ENCODE assay signal across 22 mouse cellular contexts in the genomic region with DNA sequence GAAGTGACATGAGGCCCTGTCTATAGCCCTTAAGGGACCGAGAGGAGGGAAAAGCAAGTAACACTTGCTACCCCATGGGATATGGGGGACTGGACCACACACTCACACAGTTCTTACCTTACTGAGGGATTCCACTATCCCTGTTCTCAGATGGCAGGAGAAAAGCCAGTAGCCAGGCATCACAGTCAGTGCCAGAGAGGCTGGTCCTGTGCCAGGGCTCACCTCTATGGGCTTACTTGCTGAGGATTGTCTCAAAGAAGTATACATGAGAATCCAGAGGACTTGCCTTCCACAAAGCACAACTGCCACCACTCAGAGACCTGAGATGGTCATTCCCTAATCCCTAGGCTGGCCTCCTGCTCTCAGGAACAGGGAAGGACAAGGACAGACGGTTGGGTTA.
DNase-seq lines count a peak whose midpoint lies in the region; ATAC-seq and TF ChIP-seq lines count a peak whose summit lies in the region.
"Had no signal": no experiment of that assay in that cellular context is flagged by ENCODE, and none has a peak within 500 bp of the region (broad histone marks: within the 10 kb centered on the region; RNA-seq: fewer than 3 reads in every experiment).

No protein-coding gene starts in this region.

- H3K9me3 ChIP-seq in forebrain, embryonic 12.5 days = no peaks in the 10 kb centered on the region
- H3K9me3 ChIP-seq: embryonic facial prominence, embryonic 15.5 days; G1E; heart, embryonic 15.5 days; hindbrain, embryonic 13.5 days had no signal

- peak overlapping the region; percentile 32; the same call in 1 of the 2 replicates for H3K27ac ChIP-seq in layer of hippocampus, adult 2 months
- no peak overlapping the region for H3K27ac ChIP-seq in forebrain, embryonic 12.5 days
- H3K27ac ChIP-seq: embryonic facial prominence, embryonic 15.5 days; heart, embryonic 15.5 days; hindbrain, embryonic 13.5 days; hindbrain, postnatal 0 days had no signal

- H3K4me3 ChIP-seq in layer of hippocampus, adult 2 months = no peak overlapping the region
- H3K4me3 ChIP-seq in forebrain, embryonic 12.5 days (replicated peaks) = no peak overlapping the region
- H3K4me3 ChIP-seq: embryonic facial prominence, embryonic 15.5 days; heart, embryonic 15.5 days; hindbrain, embryonic 13.5 days had no signal

- no peak overlapping the region for H3K9ac ChIP-seq in forebrain, embryonic 12.5 days
- H3K9ac ChIP-seq: embryonic facial prominence, embryonic 15.5 days; forebrain, postnatal 0 days; heart, embryonic 15.5 days; hindbrain, embryonic 13.5 days had no signal

- ATAC-seq in cerebellum, adult (ENCODE audit: insufficient number of reproducible peaks, low FRiP score, low TSS enrichment) = no peak
- ATAC-seq in forebrain, embryonic 12.5 days (ENCODE audit: low FRiP score) = no peak
- ATAC-seq: CD4-positive, CD25-positive, alpha-beta regulatory T cell, adult 4 months; forebrain, postnatal 0 days; hindbrain, postnatal 0 days had no signal

- DNase-seq in cerebellum, adult 11 months = peak; percentile 54
- no peak for DNase-seq in layer of hippocampus, adult 2 months (ENCODE audit: low spot score in 2 of 2)
- DNase-seq in layer of hippocampus, postnatal 14 days (ENCODE audit: low spot score in 2 of 2) = no peak
- DNase-seq in cerebellum, postnatal 10 days = peak; percentile 61 to 67
- no peak for DNase-seq in urinary bladder, postnatal 4 days (ENCODE audit: low spot score in 2 of 2)
- no peak for DNase-seq in embryo, embryonic 10.5 days (ENCODE audit: low spot score)
- DNase-seq: B cell, adult 2 months; embryo, embryonic 11 days; forebrain, postnatal 0 days; gastrocnemius, postnatal 36 days; heart, adult 11 months; heart, postnatal 14 days; kidney, adult 11 months; kidney, adult 9 months had no signal

- no peaks in the 10 kb centered on the region for H3K4me1 ChIP-seq in forebrain, embryonic 12.5 days

- H3K27me3 ChIP-seq in forebrain, embryonic 12.5 days = no peaks in the 10 kb centered on the region
- H3K27me3 ChIP-seq: embryonic facial prominence, embryonic 15.5 days; heart, embryonic 15.5 days; hindbrain, embryonic 13.5 days had no signal

- peaks cover 67% of the 10 kb centered on the region for H3K36me3 ChIP-seq in forebrain, embryonic 12.5 days (replicated peaks)

- no peak for TF ChIP-seq CTCF in layer of hippocampus, adult 2 months (conservative IDR thresholded peaks at IDR 0.05)

- 83% methylated on average over 2 of the region's 2 CpGs for WGBS in forebrain, embryonic 12.5 days

- no peak overlapping the region for H3K4me2 ChIP-seq in forebrain, embryonic 12.5 days
- H3K4me2 ChIP-seq: embryonic facial prominence, embryonic 15.5 days; heart, embryonic 15.5 days; hindbrain, embryonic 13.5 days had no signal

Comparison
In these comparisons a context has a peak if more than half of its experiments do, and no peak if none do; other contexts are left out.
1. DNase-seq: peak in cerebellum, adult 11 months (single experiment) and cerebellum, postnatal 10 days (2 of 2); none in layer of hippocampus, adult 2 months (0 of 2), layer of hippocampus, postnatal 14 days (0 of 2), urinary bladder, postnatal 4 days (0 of 2) and embryo, embryonic 10.5 days (single experiment).